ENCODE assay signal across 8 mouse cellular contexts in the genomic region with DNA sequence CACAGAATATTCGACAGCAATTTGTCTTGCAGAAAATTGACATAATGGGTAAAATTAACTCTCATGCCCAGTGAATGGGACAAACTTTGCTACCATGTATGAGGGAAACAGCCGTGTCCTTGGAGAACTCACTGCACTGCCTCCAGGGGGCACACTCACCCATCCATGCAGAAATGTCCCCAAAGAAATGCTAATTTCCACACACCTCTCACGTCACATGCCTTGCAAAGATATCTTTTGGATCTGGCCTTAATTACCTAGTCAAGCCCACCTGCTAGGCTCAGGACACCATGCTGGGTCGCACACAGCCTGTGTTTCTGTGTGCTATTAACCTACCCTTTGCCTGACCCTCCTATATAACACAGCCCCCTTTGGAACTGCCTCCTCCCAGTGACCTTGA.
DNase-seq lines count a peak whose midpoint lies in the region; ATAC-seq and TF ChIP-seq lines count a peak whose summit lies in the region.

No protein-coding gene starts in this region.

- no peak overlapping the region for H3K4me2 ChIP-seq in hindbrain, postnatal 0 days (ENCODE audit: low read depth, low read length)
- no peak overlapping the region for H3K4me2 ChIP-seq in hindbrain, embryonic 12.5 days (replicated peaks)
- no peak overlapping the region for H3K4me2 ChIP-seq in embryonic facial prominence, embryonic 11.5 days (ENCODE audit: low read depth, low read length)
- no peak overlapping the region for H3K4me2 ChIP-seq in neural tube, embryonic 15.5 days

- ATAC-seq in hindbrain, postnatal 0 days, result no peak
- ATAC-seq in hindbrain, embryonic 12.5 days (ENCODE audit: low FRiP score), result no peak; the same call in 1 of the 2 replicates
- ATAC-seq in embryonic facial prominence, embryonic 11.5 days (replicated peaks; ENCODE audit: insufficient number of reproducible peaks, low FRiP score, low TSS enrichment, low read depth), result no peak
- ATAC-seq in neural tube, embryonic 15.5 days (ENCODE audit: low FRiP score), result 0 out of 2 replicates have a peak, but pooled peaks have one; percentile 23
- no peak for ATAC-seq in inflammation-experienced regulatory T-cells, adult 6 months

- H3K27ac ChIP-seq in hindbrain, postnatal 0 days, result no peak overlapping the region
- H3K27ac ChIP-seq in hindbrain, embryonic 12.5 days, result no peak overlapping the region
- no peak overlapping the region for H3K27ac ChIP-seq in embryonic facial prominence, embryonic 11.5 days (replicated peaks; ENCODE audit: low read depth, low read length)
- no peak overlapping the region for H3K27ac ChIP-seq in neural tube, embryonic 15.5 days (replicated peaks)

- no peaks in the 10 kb centered on the region for H3K27me3 ChIP-seq in hindbrain, postnatal 0 days (ENCODE audit: insufficient read depth, low read length)
- H3K27me3 ChIP-seq in hindbrain, embryonic 12.5 days, result no peaks in the 10 kb centered on the region
- no peaks in the 10 kb centered on the region for H3K27me3 ChIP-seq in C2C12 (ENCODE audit: control insufficient read depth, insufficient read depth, insufficient read length)
- no peaks in the 10 kb centered on the region for H3K27me3 ChIP-seq in embryonic facial prominence, embryonic 11.5 days (ENCODE audit: control insufficient read depth, insufficient read depth, low read length)
- no peaks in the 10 kb centered on the region for H3K27me3 ChIP-seq in neural tube, embryonic 15.5 days (replicated peaks)

- WGBS in hindbrain, postnatal 0 days, result 41% methylated on average over 4 of the region's 4 CpGs
- WGBS in hindbrain, embryonic 12.5 days, result 42% methylated on average over 4 of the region's 4 CpGs
- 46% methylated on average over 4 of the region's 4 CpGs for WGBS in embryonic facial prominence, embryonic 11.5 days
- 45% methylated on average over 4 of the region's 4 CpGs for WGBS in neural tube, embryonic 15.5 days

- no peak overlapping the region for H3K9ac ChIP-seq in hindbrain, postnatal 0 days (replicated peaks; ENCODE audit: low read length)
- H3K9ac ChIP-seq in hindbrain, embryonic 12.5 days, result no peak overlapping the region
- H3K9ac ChIP-seq in embryonic facial prominence, embryonic 11.5 days (replicated peaks; ENCODE audit: low read length), result no peak overlapping the region
- no peak overlapping the region for H3K9ac ChIP-seq in neural tube, embryonic 15.5 days (replicated peaks)

- DNase-seq in hindbrain, postnatal 0 days (ENCODE audit: low spot score), result no peak
- peak; percentile 52 for DNase-seq in NIH3T3 (ENCODE audit: low read depth)
- DNase-seq in embryonic facial prominence, embryonic 11.5 days (ENCODE audit: low spot score), result peak; percentile 7
- DNase-seq in cerebellum, adult 9-10 months, result no peak

- no peaks in the 10 kb centered on the region for H3K36me3 ChIP-seq in hindbrain, postnatal 0 days (ENCODE audit: insufficient read depth, low read length)
- H3K36me3 ChIP-seq in hindbrain, embryonic 12.5 days, result no peaks in the 10 kb centered on the region
- H3K36me3 ChIP-seq in C2C12 (ENCODE audit: control insufficient read depth, insufficient read depth), result no peaks in the 10 kb centered on the region
- H3K36me3 ChIP-seq in embryonic facial prominence, embryonic 11.5 days (replicated peaks; ENCODE audit: control insufficient read depth, insufficient read depth, low read depth, low read length), result no peaks in the 10 kb centered on the region
- H3K36me3 ChIP-seq in neural tube, embryonic 15.5 days, result no peaks in the 10 kb centered on the region

- H3K4me1 ChIP-seq in hindbrain, postnatal 0 days (ENCODE audit: insufficient read depth, low read length), result no peaks in the 10 kb centered on the region
- H3K4me1 ChIP-seq in hindbrain, embryonic 12.5 days, result no peaks in the 10 kb centered on the region
- H3K4me1 ChIP-seq in embryonic facial prominence, embryonic 11.5 days (ENCODE audit: control insufficient read depth, insufficient read depth, low read length), result no peaks in the 10 kb centered on the region
- 0 out of 2 replicates have a peak, but pooled peaks cover 3% of the 10 kb centered on the region for H3K4me1 ChIP-seq in neural tube, embryonic 15.5 days

- no peaks in the 10 kb centered on the region for H3K79me2 ChIP-seq in C2C12 (ENCODE audit: control insufficient read depth, insufficient read depth)

- H3K4me3 ChIP-seq in hindbrain, postnatal 0 days (ENCODE audit: low read length), result no peak overlapping the region
- no peak overlapping the region for H3K4me3 ChIP-seq in hindbrain, embryonic 12.5 days
- no peak overlapping the region for H3K4me3 ChIP-seq in C2C12 (ENCODE audit: insufficient read depth, poor library complexity, severe bottlenecking)
- no peak overlapping the region for H3K4me3 ChIP-seq in embryonic facial prominence, embryonic 11.5 days (ENCODE audit: low read depth, low read length)
- H3K4me3 ChIP-seq in neural tube, embryonic 15.5 days (replicated peaks), result no peak overlapping the region

- no peaks in the 10 kb centered on the region for H3K79me3 ChIP-seq in C2C12 (ENCODE audit: low read depth)

- peak; percentile 66 for TF ChIP-seq CTCF in hindbrain, postnatal 0 days (IDR thresholded peaks at IDR 0.05; ENCODE audit: low read depth)
- peak; percentile 54 for TF ChIP-seq CTCF in C2C12 (IDR thresholded peaks at IDR 0.05; ENCODE audit: control insufficient read depth, insufficient read depth, insufficient read length)

- no peaks in the 10 kb centered on the region for H3K9me3 ChIP-seq in hindbrain, postnatal 0 days (ENCODE audit: low read length)
- H3K9me3 ChIP-seq in hindbrain, embryonic 12.5 days (replicated peaks), result no peaks in the 10 kb centered on the region
- H3K9me3 ChIP-seq in embryonic facial prominence, embryonic 11.5 days (replicated peaks; ENCODE audit: control insufficient read depth, low read length), result no peaks in the 10 kb centered on the region
- H3K9me3 ChIP-seq in neural tube, embryonic 15.5 days (replicated peaks), result no peaks in the 10 kb centered on the region

- H3ac ChIP-seq in C2C12 (ENCODE audit: control insufficient read depth, insufficient read length, low read depth), result no peak overlapping the region

TF ChIP-seq in C2C12, 6 proteins besides CTCF, POLR2A, EP300 and RAD21:
- TF ChIP-seq MYOG (IDR thresholded peaks at IDR 0.05; ENCODE audit: control insufficient read depth, extremely low read depth, insufficient read length), result no peak
- TF ChIP-seq FOSL1 (IDR thresholded peaks at IDR 0.05; ENCODE audit: insufficient read depth, low read length, poor library complexity, severe bottlenecking), result no peak
- TF ChIP-seq CEBPB (IDR thresholded peaks at IDR 0.05; ENCODE audit: low read depth), result no peak
- TF ChIP-seq USF1 (IDR thresholded peaks at IDR 0.05; ENCODE audit: low read depth), result no peak
- no peak for TF ChIP-seq MYOD1 (IDR thresholded peaks at IDR 0.05; ENCODE audit: control insufficient read depth, insufficient read length, low read depth)
- TF ChIP-seq MAX (IDR thresholded peaks at IDR 0.05), result no peak

Comparison
In these comparisons a context has a peak if more than half of its experiments do, and no peak if none do; other contexts are left out.
1. DNase-seq: peak in NIH3T3 (single experiment) and embryonic facial prominence, embryonic 11.5 days (single experiment); none in hindbrain, postnatal 0 days (single experiment) and cerebellum, adult 9-10 months (single experiment).